Mouse (Mus musculus) heart, postnatal 25 days (tissue): ENCODE measurements at regions not wholly inside any gene's neighbourhood (a gene's known extent, or its start where the extent isn't known, plus 50 kb on each side); places are given as distances from the start of the nearest gene placed in this dataset.
"Not testable (repeated sequence)": the region's sequence is repeated elsewhere in the genome, so short reads cannot be mapped to it uniquely, and the experiment has no call there.

ENCODE experiments used
- DNase-seq: peaks from one replicate; pipeline ENCODE4 v3.0.0; 2022; ENCODE audit warnings: low spot score
- intact Hi-C: fragments of 180-260 bp; cut with DNase I; formaldehyde crosslinking; loops from one replicate; pipeline ENCODE4 v1.15.1; 2025

GRCm38 (mm10) chr16:42444408-42444862, 104.0 kb upstream of the Gap43 start:
- intact Hi-C loops = no loop called here
- DNase-seq = no peak

- intact Hi-C loops = no loop called here
Measured at GRCm38 (mm10) chr16:42440822-42441221, 100.4 kb upstream of the Gap43 start.

GRCm38 (mm10) chr16:42431529-42431928, 91.1 kb upstream of the Gap43 start:
- intact Hi-C loops = no loop called here
- no peak for DNase-seq

More at GRCm38 (mm10) chr16:42440822-42441221, 100.4 kb upstream of the Gap43 start:
- no peak for DNase-seq

- no peak for DNase-seq
- intact Hi-C loops = no loop called here
Measured at GRCm38 (mm10) chr16:42416673-42417072, 76.2 kb upstream of the Gap43 start.

GRCm38 (mm10) chr16:42412031-42412430, 71.6 kb upstream of the Gap43 start:
- intact Hi-C loops, DNase-seq: not testable (repeated sequence)

GRCm38 (mm10) chr16:42396596-42396995, 56.1 kb upstream of the Gap43 start:
- intact Hi-C loops = no loop called here
- no peak for DNase-seq
